Mouse (Mus musculus): ENCODE measurements around the gene Susd5. TPM values are rescaled to one million over a fixed set of nuclear protein-coding genes. Genes with fewer than 3 reads are reported as not detected.

Susd5 gene
- 22.9 and 23.9 TPM in 2 replicates for polyA plus RNA-seq (2015; fragmentation: Nextera tagmentation; extraction: Ambion mirVana)

DNA sequence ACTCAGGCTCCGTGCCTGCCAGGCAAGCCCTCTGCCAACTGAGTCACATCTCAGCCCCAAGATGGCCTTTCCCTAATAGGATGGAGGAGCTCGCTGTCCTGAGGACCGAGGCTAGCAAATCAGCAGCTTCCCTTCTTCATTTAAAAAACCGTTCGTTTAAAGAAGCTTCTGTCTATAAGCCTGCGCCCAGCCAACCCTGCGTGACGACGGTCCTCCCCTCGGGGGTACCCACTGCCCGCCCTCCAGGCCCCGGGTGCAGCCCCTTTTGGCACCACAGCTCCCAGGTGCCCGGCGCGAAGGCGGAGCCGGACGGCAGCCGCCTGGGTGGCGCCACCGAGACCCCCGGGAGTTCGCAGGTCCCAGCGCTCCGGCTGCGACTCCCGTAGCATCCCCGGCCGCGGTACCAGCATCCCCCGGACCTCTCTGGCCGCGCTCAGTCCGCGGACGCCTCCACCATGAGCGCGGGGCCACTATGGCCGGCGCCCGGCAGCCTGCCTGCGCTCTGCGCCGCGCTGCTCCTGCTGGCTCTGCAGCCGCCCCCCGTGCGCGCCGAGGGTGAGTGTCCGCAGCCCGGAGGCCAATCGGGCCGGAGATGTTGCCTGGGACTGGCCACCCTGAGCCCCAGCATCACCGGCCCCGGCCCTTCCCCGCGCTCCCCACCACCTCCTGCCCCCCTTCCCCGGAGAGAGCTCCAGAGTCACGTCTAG lies at the start of gene Susd5:
Gene Susd5, plus strand, starts transcription at position 51 of the 707 bp plus-strand sequence.
- Histone ChIP-seq H3K27ac (peak within 1 kb of the TSS; percentile 55), H3K36me3 (no peaks in the 10 kb centered on the region), H3K9ac (peak within 1 kb of the TSS; percentile 29), H3K27me3 (peaks cover 37% of the 10 kb centered on the region), H3K4me3 (peak within 1 kb of the TSS; percentile 51), H3K4me2 (peak within 1 kb of the TSS; percentile 83), H3K4me1 (peaks cover 8% of the 10 kb centered on the region), H3K9me3 (no peaks in the 10 kb centered on the region)
- peak; percentile 66; the same call in 1 of the 2 replicates for ATAC-seq (ENCODE audit: insufficient number of reproducible peaks, low FRiP score, low TSS enrichment, low read depth)
- under 1% methylated on average over 59 of the region's 60 CpGs for whole genome bisulfite sequencing

DNA sequence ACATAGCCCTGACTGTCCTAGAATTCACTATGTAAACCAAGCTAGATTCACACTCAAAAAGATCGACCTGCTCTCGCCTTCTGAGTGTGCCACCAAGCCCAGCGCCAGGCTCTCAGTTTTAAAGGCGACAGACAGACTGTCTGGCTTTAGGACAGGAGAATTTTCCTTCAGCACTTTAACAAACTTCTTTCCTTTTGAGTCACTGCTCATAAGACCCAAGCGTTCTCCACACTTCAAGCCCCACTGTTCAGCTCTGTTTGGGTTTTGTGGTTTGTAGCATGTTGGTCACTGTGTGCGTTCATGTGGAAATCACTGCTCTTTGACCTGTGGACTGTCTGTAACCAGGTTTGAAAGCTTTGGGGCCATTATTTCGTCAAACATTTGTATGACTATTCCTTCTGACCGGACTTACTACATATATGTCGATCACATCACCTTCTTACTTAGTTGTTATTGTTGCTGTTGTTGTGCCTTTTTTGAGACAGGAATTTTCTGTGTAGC lies 49.0 kb upstream of the Susd5 start:
- H3K27me3 ChIP-seq, result no peaks in the 10 kb centered on the region
- H3K9me3 ChIP-seq, result no peaks in the 10 kb centered on the region
- WGBS, result 92% methylated on average over 9 of the region's 9 CpGs
- no peak overlapping the region for H3K4me3 ChIP-seq
- no peaks in the 10 kb centered on the region for H3K4me1 ChIP-seq
- no peak overlapping the region for H3K27ac ChIP-seq
- H3K4me2 ChIP-seq, result no peak overlapping the region
- no peak for ATAC-seq (ENCODE audit: insufficient number of reproducible peaks, low FRiP score, low TSS enrichment, low read depth)
- H3K9ac ChIP-seq, result no peak overlapping the region
- H3K36me3 ChIP-seq, result no peaks in the 10 kb centered on the region

DNA sequence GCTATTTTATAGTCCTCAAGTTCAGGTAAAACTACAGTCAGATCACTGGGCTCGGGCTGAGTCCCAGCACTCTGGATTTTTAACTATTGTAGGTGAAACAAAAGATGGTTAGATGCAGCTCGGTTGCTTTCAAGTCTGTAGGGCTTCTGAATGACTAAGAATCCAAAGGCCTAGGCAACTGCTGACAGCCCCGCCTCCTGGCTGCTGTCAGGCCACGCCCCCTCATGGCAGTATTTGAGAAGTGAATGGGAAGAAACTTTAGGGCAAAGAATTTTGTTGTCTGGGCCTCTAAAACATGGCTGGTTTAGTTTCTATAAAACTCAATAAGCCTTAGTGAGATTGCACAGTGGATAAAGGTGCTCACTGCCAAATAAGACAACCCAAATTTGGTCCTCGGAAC lies 47.4 kb upstream of the Susd5 start:
- WGBS, result 58% methylated on average over 5 of the region's 5 CpGs
- Histone ChIP-seq H3K4me1 (no peaks in the 10 kb centered on the region), H3K36me3 (no peaks in the 10 kb centered on the region), H3K4me3 (no peak overlapping the region), H3K27me3 (no peaks in the 10 kb centered on the region), H3K27ac (no peak overlapping the region), H3K9ac (no peak overlapping the region), H3K9me3 (no peaks in the 10 kb centered on the region), H3K4me2 (no peak overlapping the region)
- no peak for ATAC-seq (ENCODE audit: insufficient number of reproducible peaks, low FRiP score, low TSS enrichment, low read depth)

DNA sequence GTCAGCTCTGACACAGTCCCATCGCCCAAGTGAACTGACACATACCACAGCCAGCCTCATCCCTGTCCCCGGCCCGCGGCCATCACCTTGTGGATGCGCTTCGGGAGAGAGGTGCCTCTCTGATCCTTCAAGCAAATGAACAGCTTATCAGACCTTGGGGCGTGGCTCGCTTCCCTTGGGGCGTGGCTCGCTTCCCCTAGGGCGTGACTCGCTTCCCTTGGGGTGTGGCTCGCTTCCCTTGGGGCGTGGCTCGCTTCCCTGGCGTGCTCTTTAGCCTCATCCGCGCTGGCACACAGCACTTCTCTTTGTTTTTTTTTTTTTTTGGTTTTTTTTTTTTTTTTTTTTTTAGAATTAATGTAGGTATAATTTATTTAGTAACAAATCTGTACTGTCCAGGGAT lies 45.7 kb upstream of the Susd5 start:
- H3K9me3 ChIP-seq, result no peaks in the 10 kb centered on the region
- no peaks in the 10 kb centered on the region for H3K4me1 ChIP-seq
- no peak for ATAC-seq (ENCODE audit: insufficient number of reproducible peaks, low FRiP score, low TSS enrichment, low read depth)
- no peak overlapping the region for H3K4me2 ChIP-seq
- H3K4me3 ChIP-seq, result no peak overlapping the region
- 67% methylated on average over 18 of the region's 18 CpGs for WGBS
- H3K27me3 ChIP-seq, result no peaks in the 10 kb centered on the region
- no peak overlapping the region for H3K9ac ChIP-seq
- no peak overlapping the region for H3K27ac ChIP-seq
- no peaks in the 10 kb centered on the region for H3K36me3 ChIP-seq

DNA sequence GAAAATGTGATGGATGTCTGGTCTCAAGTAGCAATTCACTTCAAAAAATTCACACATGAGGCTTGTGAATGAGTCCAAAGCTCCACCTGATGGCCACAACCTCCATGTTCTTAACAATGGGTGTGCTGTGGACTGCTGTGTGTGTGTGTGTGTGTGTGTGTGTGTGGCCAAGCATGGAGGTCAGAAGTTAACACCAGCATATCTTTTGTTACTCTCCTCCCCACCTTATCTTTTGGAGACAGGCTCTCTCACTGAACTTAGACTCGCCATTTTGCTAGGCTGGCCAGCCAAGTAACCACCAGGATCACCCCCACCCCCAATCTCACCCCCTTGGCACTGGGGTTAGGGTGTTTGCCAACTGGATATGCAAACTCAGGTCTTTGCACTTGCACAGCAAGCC lies 42.9 kb upstream of the Susd5 start:
- H3K4me3 ChIP-seq, result no peak overlapping the region
- no peaks in the 10 kb centered on the region for H3K27me3 ChIP-seq
- H3K4me1 ChIP-seq, result no peaks in the 10 kb centered on the region
- H3K9ac ChIP-seq, result no peak overlapping the region
- no peak for ATAC-seq (ENCODE audit: insufficient number of reproducible peaks, low FRiP score, low TSS enrichment, low read depth)
- no peaks in the 10 kb centered on the region for H3K9me3 ChIP-seq
- no peaks in the 10 kb centered on the region for H3K36me3 ChIP-seq
- WGBS, result 86% methylated on average over 1 of the region's 1 CpGs
- H3K4me2 ChIP-seq, result no peak overlapping the region
- no peak overlapping the region for H3K27ac ChIP-seq

DNA sequence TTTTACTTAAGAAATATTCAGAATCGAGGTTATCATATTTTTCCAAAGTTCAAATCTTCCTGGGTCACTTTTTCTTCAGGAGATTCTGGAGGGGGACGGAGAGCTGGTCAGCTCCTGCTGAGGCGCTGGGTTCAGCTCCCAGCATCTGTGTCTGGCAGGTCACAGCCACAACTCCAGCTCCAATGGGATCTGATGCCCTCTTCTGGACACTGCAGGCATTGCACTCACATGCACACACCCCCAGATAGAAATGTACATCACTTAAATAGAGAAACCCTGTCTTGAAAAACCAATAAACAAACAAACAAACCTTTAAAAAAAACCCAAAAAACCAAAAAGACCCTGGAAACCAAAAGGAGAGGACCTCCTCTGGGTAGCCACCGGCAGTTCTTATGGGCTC lies 41.2 kb upstream of the Susd5 start:
- no peaks in the 10 kb centered on the region for H3K4me1 ChIP-seq
- H3K4me2 ChIP-seq, result no peak overlapping the region
- H3K27me3 ChIP-seq, result no peaks in the 10 kb centered on the region
- no peak overlapping the region for H3K9ac ChIP-seq
- no peak overlapping the region for H3K4me3 ChIP-seq
- H3K9me3 ChIP-seq, result no peaks in the 10 kb centered on the region
- no peak for ATAC-seq (ENCODE audit: insufficient number of reproducible peaks, low FRiP score, low TSS enrichment, low read depth)
- no peak overlapping the region for H3K27ac ChIP-seq
- WGBS, result 86% methylated on average over 4 of the region's 4 CpGs
- no peaks in the 10 kb centered on the region for H3K36me3 ChIP-seq

DNA sequence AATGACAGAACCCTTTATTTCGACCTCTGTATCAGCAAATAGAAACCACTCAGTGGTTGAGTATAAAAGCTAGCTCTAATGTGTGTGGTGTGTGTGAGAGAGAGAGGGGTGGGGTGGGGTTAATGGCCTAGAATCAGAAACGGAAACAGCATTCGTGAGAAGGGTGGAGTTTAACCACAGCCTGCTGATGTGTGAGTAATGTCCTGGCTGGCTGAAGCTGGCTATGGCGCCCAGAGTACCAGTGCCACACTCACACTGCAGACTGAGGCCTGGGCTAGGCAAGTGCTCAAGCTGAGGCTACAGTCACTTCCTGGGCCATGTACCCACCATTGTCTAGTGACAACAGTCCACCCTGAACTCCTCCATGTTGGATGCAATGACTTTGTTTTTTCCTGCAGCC lies 40.5 kb upstream of the Susd5 start:
- no peaks in the 10 kb centered on the region for H3K36me3 ChIP-seq
- no peaks in the 10 kb centered on the region for H3K27me3 ChIP-seq
- no peak overlapping the region for H3K4me2 ChIP-seq
- H3K4me3 ChIP-seq, result no peak overlapping the region
- H3K9me3 ChIP-seq, result no peaks in the 10 kb centered on the region
- WGBS, result 77% methylated on average over 4 of the region's 4 CpGs
- no peak overlapping the region for H3K27ac ChIP-seq
- H3K9ac ChIP-seq, result no peak overlapping the region
- ATAC-seq (ENCODE audit: insufficient number of reproducible peaks, low FRiP score, low TSS enrichment, low read depth), result no peak
- H3K4me1 ChIP-seq, result no peaks in the 10 kb centered on the region

DNA sequence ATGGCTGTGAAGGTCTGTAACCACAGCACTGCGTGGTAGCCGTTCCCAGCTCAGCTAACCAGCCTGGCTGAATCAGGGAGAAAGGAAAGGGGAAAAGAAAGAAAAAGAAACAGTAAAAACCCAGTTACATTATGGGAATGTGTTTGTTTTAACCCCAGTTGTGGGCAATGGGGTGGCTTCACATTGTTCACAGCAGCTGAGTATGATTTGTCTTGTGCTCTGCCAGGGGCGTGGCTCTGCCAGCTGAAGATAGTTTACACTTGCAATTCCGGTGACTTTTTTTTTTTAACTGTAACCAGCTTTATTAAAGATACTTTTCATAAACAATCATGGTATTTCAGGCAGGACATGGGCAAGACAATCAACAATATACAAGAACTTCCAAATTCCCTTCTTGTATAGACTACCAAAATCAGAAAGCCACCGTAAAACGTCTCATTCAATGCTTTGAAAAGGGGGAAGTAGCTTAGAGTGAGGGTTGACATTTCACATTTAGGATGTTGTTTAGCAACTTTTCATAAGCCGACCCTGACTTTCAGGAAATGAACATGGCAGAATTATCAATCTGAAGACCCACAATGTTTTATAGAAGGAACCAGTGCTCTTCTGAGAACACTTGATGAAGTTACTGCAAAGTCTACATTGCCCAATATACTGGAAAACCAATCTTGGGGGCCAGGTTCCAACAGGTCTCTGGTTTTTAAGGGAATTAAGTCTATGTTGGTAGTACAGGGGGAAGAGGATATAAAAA lies 37.8 kb upstream of the Susd5 start:
- Histone ChIP-seq H3K4me3 (no peak overlapping the region), H3K4me1 (no peaks in the 10 kb centered on the region), H3K36me3 (no peaks in the 10 kb centered on the region), H3K27ac (no peak overlapping the region), H3K4me2 (no peak overlapping the region), H3K27me3 (peaks cover 10% of the 10 kb centered on the region; the same call in 1 of the 2 replicates), H3K9ac (no peak overlapping the region), H3K9me3 (no peaks in the 10 kb centered on the region)
- WGBS, result 85% methylated on average over 7 of the region's 7 CpGs
- ATAC-seq (ENCODE audit: insufficient number of reproducible peaks, low FRiP score, low TSS enrichment, low read depth), result no peak

DNA sequence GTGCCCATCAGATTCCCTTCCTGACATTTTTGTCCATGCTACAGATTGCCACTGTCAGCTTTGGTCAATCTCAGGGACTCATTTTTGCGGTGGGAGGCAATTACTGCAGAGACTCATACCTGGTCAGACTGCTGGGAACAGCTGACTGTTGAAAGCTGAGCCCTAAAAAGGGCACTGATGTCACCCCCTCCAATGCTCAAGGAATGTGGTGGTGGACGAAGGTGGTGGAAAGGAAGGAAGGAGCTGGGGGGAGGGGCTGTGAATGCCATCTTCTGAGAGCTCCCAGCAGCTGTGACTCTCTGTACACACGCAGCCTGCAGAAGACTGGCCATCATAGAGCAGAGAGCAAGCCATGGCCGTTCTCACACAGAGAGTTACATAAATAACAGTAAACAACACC lies 34.8 kb upstream of the Susd5 start:
- 47% methylated on average over 4 of the region's 4 CpGs for WGBS
- peaks cover 23% of the 10 kb centered on the region for H3K27me3 ChIP-seq

DNA sequence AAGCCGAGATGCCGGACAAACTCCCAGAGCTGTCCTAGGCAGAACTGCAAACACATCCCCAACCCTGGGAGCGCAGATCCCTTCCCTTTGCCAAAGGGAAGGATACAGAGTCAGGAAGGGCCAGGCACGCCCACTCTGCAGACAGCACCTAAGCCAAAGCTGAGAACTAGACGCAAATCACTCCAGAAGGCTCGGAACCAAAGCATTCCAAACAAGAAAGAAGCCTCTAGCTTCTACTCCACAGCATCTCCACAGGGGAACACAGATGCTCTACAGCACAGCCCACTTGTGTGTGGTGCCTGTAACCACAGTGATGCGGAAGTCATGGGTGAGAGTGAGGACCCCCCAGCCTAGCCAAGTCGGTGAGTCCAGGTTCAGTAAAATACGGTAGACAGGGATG lies 31.8 kb upstream of the Susd5 start:
- Histone ChIP-seq H3K4me3 (peak overlapping the region; percentile 57; the same call in 1 of the 2 replicates), H3K9me3 (no peaks in the 10 kb centered on the region), H3K4me2 (peak overlapping the region; percentile 96; the same call in 1 of the 2 replicates), H3K27me3 (peaks cover 29% of the 10 kb centered on the region), H3K9ac (no peak overlapping the region), H3K36me3 (no peaks in the 10 kb centered on the region), H3K27ac (no peak overlapping the region), H3K4me1 (peaks cover 17% of the 10 kb centered on the region)
- no peak for ATAC-seq (ENCODE audit: insufficient number of reproducible peaks, low FRiP score, low TSS enrichment, low read depth)
- 20% methylated on average over 9 of the region's 9 CpGs for WGBS

More for the DNA sequence above, 34.8 kb upstream of the Susd5 start:
- Histone ChIP-seq H3K4me1 (peaks cover 17% of the 10 kb centered on the region), H3K4me2 (no peak overlapping the region), H3K9me3 (no peaks in the 10 kb centered on the region), H3K4me3 (no peak overlapping the region), H3K27ac (no peak overlapping the region), H3K9ac (no peak overlapping the region), H3K36me3 (no peaks in the 10 kb centered on the region)
- ATAC-seq (ENCODE audit: insufficient number of reproducible peaks, low FRiP score, low TSS enrichment, low read depth), result no peak

DNA sequence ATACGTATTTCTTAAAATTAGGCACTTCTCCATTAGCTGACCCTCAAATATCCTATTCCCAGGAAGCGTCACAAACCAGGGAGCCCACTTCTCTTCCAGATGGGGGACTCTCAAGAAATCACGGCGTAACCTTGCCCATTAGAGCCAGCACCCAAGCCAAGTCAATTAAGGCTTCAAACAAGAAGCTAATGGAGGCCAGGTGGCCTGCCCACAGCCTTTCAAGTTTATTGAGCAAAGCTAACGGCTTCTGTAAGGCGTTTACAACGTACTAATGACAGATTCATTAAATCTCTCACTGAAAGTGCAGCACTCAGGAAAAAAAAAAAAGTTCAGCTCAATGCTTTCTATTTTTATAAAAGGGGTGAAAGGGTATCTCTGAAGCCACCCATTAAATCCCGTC lies 31.1 kb upstream of the Susd5 start:
- H3K4me1 ChIP-seq, result peaks cover 17% of the 10 kb centered on the region
- H3K27me3 ChIP-seq, result peaks cover 29% of the 10 kb centered on the region
- H3K9ac ChIP-seq, result peak overlapping the region; percentile 44; the same call in 1 of the 2 replicates
- H3K27ac ChIP-seq, result no peak overlapping the region
- peak overlapping the region; percentile 57 for H3K4me3 ChIP-seq
- no peaks in the 10 kb centered on the region for H3K36me3 ChIP-seq
- H3K9me3 ChIP-seq, result no peaks in the 10 kb centered on the region
- no peak for ATAC-seq (ENCODE audit: insufficient number of reproducible peaks, low FRiP score, low TSS enrichment, low read depth)
- 5% methylated on average over 8 of the region's 8 CpGs for WGBS
- H3K4me2 ChIP-seq, result peak overlapping the region; percentile 96

Data from limb, embryonic 15.5 days (tissue).